Mouse (Mus musculus) ES-E14 (cell line): ENCODE results near the gene Ltbp1.

Experiments
- CHD2 ChIP-seq: IDR thresholded peaks from 2 replicates; pipeline ENCODE4 v1.6.1; 2014; ENCODE audit warnings: mild to moderate bottlenecking, low read depth, low read length, inconsistent platforms
- HCFC1 ChIP-seq: IDR thresholded peaks from 2 replicates; pipeline ENCODE4 v1.6.1; 2012; ENCODE audit warnings: low read length, inconsistent platforms, borderline replicate concordance; ENCODE audit not compliant: insufficient read depth
- MAFK ChIP-seq: IDR thresholded peaks from 2 replicates; pipeline ENCODE4 v1.6.1; 2014; ENCODE audit warnings: mild to moderate bottlenecking, low read depth, low read length, inconsistent platforms; ENCODE audit not compliant: insufficient read depth
- ZC3H11A ChIP-seq: IDR thresholded peaks from 2 replicates; pipeline ENCODE4 v1.6.1; 2012; ENCODE audit warnings: low read depth, mild to moderate bottlenecking, inconsistent platforms, low read length, borderline replicate concordance

GRCm38 (mm10) chr17:75018142-75018541 lies 12.8 kb downstream of the Ltbp1 start:
- no peak for TF ChIP-seq ZC3H11A
- no peak for TF ChIP-seq CHD2
- TF ChIP-seq HCFC1: no peak
- TF ChIP-seq MAFK: no peak
